Mouse (Mus musculus) kidney, adult 18-20 months (tissue): ENCODE measurements around the gene Kmt2a.

Source experiments
- DNase-seq: peaks from one replicate; pipeline ENCODE4 v3.0.0; 2021

Gene Kmt2a

DNA sequence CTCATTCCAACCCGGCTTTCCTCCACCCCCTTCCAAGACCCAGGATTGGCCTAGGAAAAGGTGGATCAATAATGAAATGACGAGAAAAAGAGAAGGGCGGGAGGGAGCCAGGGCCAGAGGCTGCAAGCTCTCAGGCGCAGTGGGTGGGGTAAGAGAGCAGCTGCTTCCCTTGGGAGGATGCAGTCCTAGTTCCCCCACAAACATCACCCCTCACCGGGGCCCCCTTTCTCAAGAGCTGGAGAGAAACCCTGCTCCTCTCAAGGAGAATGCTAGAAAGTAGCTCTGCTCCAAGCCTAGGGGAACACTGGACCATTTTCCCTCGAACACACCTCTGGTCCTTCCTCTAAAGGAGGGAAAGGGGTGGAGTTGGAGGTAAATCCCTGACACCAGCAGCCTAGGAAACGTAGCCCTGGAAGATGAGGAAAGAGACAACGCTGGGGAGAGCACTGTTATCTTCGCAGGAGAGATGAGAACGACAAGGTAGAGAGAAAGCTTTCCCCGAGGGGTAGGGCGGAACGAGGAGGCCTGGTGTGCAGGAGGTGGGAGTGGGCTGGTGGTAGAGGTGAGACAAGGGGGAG lies 1.3 kb downstream of the Kmt2a start:
- DNase-seq, result peak; percentile 18

GRCm38 (mm10) chr9:44878776-44879500 lies 2.2 kb downstream of the Kmt2a start:
- no peak for DNase-seq

GRCm38 (mm10) chr9:44877686-44878085 lies 3.4 kb downstream of the Kmt2a start:
- DNase-seq, result no peak

DNA sequence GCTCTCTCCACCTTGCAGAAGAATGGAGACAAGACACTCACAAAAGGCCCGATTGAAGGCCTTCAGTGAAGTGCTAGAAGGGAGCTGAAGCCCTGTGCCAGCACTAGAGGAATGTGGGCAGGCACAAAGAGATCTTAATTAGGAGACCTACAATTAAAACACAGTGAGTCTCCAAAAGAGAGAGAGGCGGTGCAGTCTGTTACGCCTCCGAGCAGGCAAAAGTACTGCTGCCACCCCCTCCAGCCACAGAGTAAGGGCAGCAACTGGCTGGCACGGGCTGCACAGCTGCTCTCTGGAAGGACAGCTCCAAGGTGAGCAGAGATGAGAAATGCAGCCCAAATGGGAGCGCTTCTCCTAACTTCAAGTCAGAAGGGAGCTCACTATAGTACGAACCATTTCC lies 5.6 kb downstream of the Kmt2a start:
- peak; percentile 24 for DNase-seq

DNA sequence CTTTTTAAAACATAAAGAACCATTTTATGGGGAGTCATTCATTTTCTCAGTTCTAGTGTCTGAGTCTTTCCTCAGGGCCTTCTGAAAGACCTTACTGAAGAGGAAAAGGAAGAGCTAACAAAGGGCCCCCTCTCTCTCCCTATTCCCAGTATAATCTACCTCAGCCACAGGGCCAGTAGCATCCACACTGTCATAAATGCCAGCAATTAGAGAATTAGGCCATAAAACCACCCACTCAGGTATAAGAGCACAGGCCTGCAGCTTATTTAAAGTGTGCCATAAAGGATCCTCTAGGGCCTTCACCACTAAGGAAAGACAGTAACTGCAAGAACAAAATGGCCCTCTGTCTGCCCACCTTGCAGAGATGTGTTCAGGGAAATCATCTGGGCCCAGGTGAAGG lies 6.9 kb downstream of the Kmt2a start:
- DNase-seq, result no peak

DNA sequence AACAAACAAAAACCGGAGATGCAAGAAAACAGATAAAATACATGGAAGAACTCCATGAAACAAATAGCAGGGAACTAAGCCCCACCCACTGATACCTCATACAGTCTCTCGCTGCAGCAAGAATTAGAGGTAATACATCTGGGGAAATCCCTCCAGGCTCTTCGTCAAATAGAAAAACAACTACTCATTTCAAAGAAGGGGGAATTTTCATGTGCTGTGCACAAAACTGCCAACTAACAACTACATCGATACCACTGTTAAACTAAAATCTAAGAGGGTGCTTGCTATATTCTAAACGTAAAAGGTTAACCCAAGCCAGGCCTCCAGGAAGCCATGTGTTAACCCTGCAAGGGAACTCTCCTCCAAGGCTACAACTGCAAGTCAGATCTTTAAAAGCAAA lies 7.4 kb downstream of the Kmt2a start:
- no peak for DNase-seq

- no peak for DNase-seq
These were observed 12.6 kb downstream of the Kmt2a start for GRCm38 (mm10) chr9:44868336-44869094.

GRCm38 (mm10) chr9:44867664-44868063 lies 13.4 kb downstream of the Kmt2a start:
- no peak for DNase-seq

- no peak for DNase-seq
These were observed 14.4 kb downstream of the Kmt2a start for GRCm38 (mm10) chr9:44866501-44867240.

DNA sequence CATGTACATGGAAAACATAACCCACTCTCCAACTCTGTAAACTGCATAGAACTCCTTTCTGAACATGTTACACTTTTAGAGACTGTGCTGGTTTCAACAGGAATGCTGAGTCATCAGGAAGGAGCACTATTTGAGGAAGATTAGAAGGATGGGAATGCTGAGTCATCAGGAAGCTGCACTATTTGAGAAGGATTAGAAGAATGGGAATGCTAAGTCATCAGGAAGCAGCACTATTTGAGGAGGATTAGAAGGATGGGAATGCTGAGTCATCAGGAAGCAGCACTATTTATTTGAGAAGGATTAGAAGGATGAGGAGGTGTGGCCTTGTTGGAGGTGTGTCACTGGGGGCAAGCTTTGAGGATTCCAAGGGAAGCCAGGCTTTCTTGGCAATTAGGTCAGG lies 20.0 kb downstream of the Kmt2a start:
- no peak for DNase-seq

DNA sequence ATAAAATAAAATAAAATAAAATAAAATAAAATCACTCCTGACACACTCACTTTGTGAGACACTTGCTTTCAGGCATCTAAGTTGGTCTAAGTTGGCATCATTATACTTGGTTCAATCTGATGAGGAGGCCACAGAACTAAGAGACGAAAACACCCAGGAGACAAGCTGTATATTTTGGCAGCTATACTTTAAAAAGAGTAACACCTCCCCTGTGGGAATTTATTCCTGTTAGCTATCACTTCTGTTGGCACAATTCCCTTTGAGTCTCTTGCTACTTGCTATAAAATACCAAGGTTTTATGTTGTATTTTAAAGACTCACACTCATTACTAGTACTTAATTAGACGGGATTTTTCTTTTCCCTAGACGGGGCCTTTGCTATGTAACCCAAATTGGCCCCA lies 22.4 kb downstream of the Kmt2a start:
- no peak for DNase-seq

- no peak for DNase-seq
These were observed 23.6 kb downstream of the Kmt2a start for GRCm38 (mm10) chr9:44857405-44857992.

DNA sequence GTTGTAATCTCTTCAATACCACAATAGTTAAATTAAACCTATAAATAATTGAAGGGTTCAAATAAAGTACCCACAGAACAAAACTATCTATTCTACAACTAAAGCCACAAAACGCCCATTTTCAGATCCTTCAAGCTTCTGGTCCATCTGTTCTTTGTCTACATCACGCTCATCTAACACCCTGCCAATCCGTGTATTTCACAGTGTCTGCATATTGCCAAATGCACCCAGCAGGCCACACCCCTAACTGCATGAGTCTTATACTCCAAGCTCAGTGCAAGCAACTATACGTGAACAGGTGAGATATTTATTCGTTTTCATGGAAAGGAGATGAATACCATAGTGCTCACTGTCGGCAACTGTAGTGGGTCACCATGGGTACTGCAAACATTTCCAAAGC lies 25.9 kb downstream of the Kmt2a start:
- no peak for DNase-seq

GRCm38 (mm10) chr9:44847446-44847845 lies 33.6 kb downstream of the Kmt2a start:
- DNase-seq, result no peak

DNA sequence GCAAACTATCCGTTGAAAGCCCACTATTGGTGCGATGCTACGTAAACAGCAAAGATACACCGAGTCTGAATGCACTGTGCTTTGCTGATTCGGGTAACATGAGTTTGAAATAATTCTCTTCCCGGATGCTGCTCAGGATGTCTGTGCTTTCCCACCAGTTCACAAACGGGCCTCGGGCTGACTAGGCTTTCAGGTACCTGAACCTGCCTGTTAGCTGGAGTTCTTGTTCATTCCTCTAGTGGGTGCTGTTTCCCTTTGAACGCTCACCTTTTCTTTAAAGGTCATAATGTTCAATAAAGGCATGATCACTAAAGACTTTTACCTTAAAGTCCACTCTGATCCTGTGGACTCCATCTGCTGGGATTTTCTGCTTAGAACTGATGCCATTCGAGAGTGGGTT lies 39.9 kb downstream of the Kmt2a start:
- DNase-seq, result peak; percentile 36

GRCm38 (mm10) chr9:44836439-44836838 lies 44.7 kb downstream of the Kmt2a start:
- DNase-seq, result peak; percentile 68

DNA sequence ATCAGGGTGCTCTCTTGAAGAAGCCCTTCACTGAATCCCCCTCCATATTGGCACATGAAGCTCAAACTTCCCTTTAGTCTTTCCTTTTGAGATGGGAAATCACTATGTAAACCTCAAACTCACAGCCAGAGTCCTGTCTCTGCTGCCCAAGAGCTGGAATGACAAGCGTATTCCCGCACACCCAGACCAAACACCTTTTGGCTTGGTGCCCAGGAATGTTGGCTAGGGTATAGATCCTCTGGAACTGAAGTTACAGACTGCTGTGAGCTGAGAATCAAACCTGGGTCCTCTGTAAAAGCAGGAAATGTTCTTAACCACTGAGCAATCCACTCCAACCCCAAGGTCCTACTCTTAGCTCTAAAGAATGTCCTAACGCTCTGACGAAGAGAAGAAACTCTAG lies 48.7 kb downstream of the Kmt2a start:
- peak; percentile 59 for DNase-seq

DNA sequence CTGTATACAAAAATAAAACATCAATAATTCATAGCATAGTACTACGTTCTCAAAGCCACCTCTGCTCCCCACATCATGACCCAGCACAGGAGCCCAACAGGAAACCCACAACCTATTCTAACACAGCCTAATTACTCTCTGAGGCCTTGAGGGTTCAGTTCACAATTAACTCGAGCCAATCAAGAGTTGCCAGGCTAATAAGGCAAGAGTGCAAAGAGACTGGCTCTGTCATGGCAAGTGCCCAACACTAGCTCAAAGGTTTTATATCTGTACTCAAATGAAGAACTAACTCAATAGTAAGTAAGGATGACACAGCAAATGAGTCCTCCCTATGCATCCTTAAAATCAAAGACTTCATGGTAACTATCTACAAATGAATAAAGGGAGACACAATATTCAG lies 50.6 kb downstream of the Kmt2a start:
- DNase-seq, result no peak

DNA sequence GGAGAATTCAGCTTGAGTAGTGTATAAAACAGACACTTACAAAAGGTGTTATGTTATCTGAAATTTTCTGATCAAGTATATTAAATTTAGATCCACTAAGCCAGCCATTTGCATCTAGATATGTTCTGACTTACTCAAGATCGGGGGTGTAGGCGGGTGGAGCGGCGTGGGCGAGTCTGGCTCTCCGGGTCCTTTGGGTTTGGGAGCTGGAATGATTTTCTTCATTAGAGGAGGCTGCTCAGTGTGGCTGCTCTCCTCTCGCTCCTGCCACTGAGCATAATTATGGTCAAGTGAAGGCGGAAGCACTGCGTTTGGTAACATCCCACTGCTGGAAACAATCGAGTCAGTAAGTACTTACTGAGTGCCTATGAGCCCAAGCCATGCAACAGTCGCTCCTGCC lies 52.2 kb downstream of the Kmt2a start:
- no peak for DNase-seq

- DNase-seq, result no peak
These were observed 54.4 kb downstream of the Kmt2a start for GRCm38 (mm10) chr9:44826660-44827059.

GRCm38 (mm10) chr9:44819920-44820827 lies 60.9 kb downstream of the Kmt2a start:
- no peak for DNase-seq

- no peak for DNase-seq
These were observed 63.6 kb downstream of the Kmt2a start for GRCm38 (mm10) chr9:44817522-44817921.
